Mouse (Mus musculus) liver (tissue): ENCODE measurements around the gene Olfr952.

ENCODE experiments used
- DNase-seq: peaks from one replicate; pipeline ENCODE4 v3.0.0-alpha.2; 2020; ENCODE audit warnings: mixed read lengths

Olfr952 gene

GRCm38 (mm10) chr9:39427048-39427447, at the start of gene Olfr952:
TSS of gene Olfr952 (minus strand) at chr9:39427148.
- DNase-seq: no peak

GRCm38 (mm10) chr9:39471844-39472243, 44.9 kb upstream of the Olfr952 start, which contains the start of gene Olfr955:
TSS of gene Olfr955 (minus strand) at chr9:39471944.
- no peak for DNase-seq

- no peak for DNase-seq
Measured at GRCm38 (mm10) chr9:39456401-39456800, 29.5 kb upstream of the Olfr952 start, which contains the start of gene Olfr954. TSS of gene Olfr954 (plus strand) at chr9:39456701.

GRCm38 (mm10) chr9:39387110-39387509, 39.8 kb downstream of the Olfr952 start, which contains the start of gene Olfr951:
TSS of gene Olfr951 (plus strand) at chr9:39387410.
- no peak for DNase-seq
